Mouse (Mus musculus): ENCODE measurements at regions not wholly inside any gene's neighbourhood (a gene's known extent, or its start where the extent isn't known, plus 50 kb on each side); places are given as distances from the start of the nearest gene placed in this dataset.

DNA sequence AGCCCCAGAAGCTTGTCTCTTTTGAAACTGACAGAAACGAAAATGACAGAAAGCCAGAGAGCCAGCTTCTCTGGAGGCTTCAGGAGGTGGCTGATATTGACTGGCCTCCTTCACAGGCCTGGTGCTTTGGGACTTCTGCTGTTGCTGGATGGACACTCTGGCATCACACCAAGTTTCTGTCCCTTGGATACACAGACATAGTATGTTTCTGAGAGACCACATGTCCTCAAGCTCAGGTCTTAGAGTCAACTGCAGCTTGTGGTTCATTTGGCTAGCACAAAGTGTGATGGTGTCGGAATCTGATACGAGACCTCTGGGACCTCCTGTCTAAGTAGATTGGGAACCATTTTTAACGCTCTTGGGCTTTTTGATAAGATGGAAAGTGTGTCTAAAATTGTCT is 502.0 kb downstream of the Sqor start:
- DNase-seq, result no peak

DNA sequence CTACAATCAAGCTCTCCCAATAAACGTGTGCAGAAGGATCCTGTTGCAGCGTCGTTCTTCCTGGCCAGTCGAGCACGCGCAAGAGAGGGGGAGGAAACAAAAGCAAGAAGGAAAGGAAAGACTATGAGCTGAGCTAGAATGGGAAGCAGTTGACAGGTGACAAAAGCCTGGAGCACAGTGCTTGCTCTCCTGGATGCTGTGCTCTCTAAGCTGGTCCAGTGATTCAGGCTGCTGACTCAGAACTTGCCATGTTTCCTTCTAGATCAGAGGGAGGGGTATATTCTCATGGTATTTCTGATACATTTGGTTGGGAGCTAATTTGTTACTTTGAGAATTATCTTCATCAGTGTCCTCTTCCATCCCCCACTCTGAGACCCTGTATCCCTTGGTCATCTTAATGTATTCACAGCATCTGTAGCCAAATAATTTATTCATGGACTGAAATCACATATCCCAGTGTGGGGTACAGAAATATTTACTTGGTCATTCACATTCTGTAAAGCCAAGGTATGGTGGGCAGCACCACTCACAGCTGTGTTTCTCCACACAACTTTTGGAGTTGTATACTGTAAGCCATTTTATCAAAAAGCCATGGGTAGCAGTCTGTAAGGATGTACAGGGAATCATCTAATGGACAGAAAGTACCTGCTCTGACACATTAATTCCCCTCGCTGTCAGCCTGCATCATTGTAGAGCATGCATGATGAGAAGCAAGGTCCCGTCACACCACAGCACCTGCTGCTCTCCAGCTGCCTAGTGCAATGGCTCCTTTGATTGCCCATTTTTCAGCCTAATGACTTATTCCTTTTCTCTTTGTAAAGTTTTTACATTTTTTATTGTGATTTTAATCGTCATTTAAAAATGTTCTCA is 510.1 kb downstream of the Sqor start:
- DNase-seq, result peak; percentile 53

DNA sequence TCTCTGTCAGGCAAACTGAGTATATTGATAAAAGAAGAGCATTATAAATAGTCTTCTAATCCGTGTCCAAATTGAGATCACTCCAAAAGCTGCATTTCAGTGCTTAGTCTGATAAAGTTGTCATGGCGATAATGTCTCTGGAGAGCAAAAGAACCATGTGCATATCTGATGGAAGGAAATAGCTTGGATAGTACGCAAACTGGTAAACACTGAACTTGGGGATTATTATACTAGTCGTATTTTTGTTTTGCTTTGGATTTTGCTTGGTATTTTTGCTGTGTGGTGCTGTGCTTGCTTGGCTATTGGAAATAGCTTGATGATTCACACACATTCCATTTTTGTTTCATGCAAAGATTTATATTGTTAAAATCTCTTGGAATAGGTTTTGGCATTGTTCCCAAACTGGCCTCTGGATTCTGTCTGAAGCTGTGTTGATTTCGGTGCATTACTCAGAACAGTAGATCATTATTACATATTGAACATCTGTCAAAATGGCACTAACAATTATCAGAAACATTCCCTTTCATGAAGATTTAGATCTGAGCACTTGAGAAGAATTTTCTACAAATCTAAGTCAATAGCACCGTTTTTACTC is 510.8 kb downstream of the Sqor start:
- DNase-seq, result peak; percentile 11

DNA sequence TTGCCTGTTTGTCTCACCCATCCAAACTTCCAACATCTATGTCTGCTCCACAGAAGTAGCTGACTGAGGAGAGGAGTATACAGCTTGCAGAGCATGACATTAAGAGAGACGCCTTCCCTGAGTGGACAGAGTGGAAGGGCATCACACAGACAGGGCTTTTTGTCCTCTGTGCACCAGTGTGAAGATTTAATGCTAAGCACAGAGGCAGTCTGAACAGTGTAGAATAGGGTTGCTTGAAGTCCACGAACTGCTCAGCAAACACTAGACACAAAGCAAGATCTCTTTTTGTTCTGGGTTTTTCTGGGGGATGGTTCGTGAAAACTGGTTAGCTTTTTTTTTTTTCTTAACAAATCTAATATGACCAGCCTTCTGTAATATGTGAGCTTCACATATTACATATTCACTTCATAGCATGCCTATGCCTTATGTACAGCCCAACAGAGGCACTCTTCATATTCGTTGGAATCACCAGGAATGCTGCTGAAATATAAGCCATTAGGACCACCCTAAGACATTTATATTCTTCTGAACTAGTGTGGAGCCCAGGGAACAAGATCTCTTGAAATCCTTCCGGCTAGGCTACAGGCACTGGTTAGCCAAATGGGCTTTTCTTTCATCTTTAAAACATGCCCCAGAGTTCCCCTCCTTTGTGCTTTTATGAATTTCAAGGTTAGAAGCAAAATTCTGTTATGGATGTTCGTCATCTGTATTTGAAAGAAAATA is 546.7 kb downstream of the Sqor start:
- DNase-seq, result no peak

DNA sequence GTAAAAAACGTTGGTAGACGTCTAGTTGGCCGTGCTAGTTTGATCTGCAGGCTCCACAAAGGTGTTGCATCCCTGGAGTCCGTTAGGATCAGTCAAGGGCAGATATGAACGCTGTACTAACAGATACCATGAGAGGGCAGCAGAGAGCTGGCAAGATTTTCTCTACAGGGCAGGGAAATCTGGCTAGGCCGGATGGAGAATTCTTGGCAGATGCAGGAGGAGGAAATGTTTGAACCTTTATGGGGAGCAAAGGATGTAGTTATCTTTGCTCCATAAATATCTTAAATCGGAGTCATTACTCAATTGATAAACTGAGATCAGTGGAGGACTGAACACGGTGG is 547.2 kb downstream of the Sqor start:
- DNase-seq, result peak; percentile 81

DNA sequence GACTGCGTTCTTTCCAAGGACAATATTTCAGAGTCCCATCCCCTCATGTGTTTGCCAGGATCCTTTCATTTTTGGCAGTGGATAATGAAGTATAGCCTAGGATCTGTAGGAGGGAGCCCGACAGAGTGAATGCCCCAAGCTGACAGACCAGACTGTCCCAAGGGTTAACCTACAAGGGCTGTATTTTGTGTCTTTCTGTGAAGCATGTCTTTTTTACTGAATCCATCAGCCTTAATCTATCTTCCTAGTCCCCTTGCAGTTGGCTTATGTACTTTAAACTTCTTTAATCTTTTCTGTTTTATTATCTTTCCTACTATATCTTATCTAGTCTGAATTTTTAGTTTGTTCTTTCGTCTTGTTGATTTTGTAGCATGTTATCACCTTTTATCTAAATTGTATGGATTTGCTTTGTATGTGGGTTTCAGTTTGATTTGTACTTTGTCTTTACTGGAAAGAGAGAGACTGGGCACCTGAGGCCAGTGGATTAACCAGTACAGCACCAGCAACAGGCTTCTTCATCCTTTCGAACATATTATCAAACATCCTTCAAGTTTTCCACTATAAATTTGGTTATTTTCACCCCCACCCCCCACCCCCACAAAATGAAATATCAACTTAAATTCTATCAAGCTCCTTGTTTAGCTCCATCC is 555.5 kb downstream of the Sqor start:
- no peak for DNase-seq

DNA sequence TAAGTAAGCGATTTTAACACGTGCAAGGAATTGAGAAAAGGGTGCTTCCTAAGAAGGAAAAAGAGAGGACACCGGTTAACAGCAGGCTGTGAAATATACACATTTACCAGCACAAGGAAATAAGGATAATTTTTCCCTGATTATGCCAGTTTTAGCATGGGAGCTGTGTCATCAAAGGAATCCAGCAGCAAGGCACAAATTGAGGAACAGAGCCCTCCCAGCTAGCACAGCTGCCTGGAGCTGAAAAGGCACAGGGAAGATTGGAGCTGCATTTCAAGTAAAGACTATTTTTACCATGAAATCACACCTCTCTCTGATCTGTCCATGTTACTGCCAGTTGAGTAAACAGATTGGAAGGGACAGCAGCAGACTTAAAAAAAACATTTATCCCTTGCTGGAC is 558.7 kb downstream of the Sqor start:
- no peak for DNase-seq

DNA sequence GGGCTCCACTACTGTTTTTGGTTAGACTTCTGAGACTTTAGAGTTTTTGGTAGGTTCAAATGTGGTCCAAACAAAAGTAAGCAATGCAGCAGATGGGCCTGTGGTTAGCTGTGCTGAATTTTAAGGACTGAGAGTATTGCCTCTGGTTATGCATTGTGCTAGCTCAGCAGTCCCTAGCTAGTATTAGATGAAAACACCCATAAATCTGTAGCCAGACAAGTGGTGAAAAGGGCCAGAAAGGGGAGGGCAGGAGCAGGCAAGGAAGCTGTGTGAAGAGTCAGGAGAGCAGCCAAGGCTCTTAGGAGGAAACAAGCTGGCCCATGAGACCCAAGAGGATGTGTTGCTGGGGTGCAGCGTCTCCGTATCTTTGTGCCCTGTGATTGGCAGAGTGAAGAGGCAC is 559.9 kb downstream of the Sqor start:
- DNase-seq, result no peak

DNA sequence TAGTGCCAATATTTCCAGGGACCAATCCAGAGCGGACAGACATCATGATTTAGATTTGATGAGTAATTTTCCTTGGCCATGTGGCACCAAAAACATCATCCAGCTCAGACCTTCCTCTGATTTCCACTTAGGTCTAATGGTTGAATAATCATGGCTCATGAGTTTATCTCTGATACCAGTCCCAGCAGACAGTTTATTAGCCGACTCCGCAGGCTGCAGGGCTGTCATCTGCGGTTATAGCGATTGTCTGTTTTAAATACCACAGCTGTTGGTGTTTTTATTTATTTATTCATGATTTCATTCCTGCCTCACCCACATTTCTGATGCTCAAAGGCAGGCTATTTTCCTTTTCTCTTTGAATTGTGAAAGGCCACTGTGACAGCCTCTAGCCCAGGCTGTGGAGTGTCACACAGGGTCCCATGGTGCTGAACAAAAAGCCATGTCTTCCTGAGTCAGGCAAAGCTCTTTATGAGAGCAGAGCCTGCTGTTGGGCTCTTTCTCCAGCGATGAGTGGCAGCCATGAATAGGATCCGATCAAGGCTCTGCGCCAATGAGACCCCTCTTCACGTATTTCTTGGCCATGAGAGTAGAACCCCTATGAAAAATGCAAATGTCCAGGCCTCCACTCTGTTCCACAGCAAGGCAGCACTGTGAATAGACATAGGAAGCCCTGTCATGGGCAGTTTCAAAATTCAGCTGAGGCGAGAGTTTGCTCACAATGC is 584.7 kb downstream of the Sqor start:
- DNase-seq, result no peak

DNA sequence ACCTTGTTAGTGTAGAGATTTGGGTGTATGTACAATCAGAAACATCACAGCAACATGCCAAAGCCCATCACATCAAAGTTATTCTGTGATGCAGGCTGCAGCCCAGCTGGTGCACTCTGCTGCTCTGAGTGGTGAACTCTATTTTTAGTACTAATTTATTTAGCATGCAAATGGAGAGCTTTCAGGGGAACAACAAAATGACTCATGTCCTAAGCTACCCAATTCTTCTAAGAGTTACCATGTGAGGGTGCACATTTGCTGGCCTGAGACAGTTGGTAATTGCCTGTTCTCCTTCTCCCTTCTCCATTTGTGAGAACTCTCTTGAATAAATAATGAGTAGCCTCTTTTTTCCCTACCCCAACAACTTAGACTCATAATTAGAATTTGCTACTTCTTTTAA is 599.2 kb downstream of the Sqor start:
- DNase-seq, result peak; percentile 38

DNA sequence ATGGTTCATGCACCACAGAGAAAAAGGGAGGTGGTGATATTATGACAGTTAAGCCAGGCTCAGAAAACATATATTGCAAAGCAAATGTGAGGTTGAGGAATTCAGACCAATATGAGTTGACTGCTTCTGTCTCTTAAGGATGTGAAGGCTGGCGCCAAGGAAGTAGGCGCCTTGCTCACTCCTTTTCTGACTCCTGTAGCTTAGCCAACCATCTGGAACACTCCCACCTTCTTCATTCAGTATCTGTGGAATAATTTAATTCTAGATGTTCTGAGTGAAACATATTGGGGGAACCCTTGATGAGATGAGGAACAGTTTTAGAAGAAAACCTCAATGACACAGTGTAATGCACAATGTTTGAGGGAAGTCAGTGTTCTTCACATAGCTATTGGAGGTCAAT is 601.5 kb downstream of the Sqor start:
- no peak for DNase-seq

DNA sequence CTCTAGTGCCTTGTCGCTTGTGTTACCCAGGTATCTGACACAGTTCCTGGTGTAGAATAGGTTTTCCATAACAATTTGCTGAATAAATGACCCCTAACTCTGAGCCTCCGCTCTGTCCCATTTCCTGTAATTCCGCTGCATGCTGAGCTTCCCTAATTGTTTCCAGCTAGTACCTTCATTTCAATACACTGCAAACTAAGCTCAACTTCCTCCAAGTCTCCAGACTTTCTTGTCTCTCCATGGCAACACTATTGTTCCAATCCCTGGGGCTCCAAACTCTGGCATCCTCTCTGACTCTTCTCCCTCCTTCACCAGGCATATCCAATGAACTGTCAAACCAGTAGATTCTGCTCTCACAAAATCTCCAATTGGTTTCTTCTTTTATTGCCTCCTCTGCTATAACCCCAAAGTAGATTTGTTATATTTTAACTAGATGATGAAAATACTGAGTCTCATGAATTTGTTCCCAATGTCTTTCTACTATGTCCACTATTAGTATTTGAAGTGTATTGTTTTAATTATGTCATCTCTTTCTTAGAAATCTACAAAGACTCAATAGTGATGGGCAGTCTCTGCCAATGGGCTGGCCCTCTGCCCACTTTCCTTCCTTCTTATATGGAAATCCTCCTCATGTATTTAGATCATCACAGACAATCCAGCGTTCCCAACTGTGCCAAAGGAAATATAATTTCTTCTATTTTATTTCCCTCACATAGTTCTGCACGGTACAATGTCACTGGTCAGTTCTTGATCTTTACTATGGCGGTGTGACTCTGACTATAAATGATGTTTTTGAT is 620.8 kb downstream of the Sqor start:
- DNase-seq, result no peak

DNA sequence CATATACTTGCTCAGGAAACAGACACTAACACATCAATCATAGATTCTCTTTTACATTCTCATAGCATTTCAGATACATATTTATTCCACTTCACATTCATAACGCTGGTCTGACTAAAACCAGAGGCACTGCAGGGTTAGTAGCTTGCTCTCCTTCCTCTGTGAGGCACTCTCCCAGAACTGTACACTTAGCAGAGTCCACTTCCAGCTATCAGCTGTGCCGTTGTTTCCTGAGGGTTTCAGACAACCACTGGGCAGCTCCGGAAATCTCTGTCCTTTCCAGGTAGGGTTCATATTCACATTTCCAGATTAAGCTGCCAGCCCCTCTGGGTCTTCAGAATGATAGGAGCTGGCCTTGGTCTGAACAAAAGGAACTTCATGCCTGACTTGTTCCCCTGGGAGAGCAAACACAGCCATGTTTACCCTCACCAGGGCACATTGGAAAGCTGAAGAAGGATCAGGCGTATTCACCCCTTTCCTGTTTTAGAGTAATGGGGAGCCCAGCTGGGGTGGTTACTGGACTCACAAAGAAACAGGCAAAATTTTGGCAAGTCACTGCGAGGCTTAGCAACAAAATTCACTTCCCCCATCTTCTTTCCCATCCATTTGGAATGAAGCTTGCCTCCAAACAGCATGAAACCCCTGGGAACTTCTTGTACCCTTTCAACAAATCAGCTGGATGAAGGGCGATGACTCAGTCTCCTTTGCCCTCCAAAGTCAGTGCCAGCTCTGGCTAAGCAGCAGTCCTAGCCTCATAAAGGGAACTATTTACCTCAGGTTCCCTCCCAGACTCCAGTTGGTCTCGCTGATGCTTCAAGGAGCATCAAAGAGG is 622.0 kb downstream of the Sqor start:
- DNase-seq, result peak; percentile 2

DNA sequence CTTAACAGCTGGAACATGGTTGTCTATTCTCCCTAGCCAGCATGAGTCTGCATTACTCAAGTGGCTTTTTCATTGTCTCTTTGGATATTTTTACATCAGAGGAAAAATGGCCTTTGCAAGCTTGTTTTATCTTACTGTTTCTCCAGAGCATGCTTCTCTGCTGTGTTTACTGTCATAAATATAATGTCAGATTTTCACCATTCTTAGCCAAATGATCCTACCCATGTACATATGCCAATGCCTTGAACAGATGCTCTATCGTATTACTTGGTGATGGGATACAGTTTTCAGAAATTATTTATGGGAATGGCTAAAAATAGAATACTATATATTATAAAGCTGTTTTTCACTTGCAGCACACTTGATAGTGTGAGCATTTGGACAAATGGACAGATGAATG is 625.9 kb downstream of the Sqor start:
- no peak for DNase-seq

DNA sequence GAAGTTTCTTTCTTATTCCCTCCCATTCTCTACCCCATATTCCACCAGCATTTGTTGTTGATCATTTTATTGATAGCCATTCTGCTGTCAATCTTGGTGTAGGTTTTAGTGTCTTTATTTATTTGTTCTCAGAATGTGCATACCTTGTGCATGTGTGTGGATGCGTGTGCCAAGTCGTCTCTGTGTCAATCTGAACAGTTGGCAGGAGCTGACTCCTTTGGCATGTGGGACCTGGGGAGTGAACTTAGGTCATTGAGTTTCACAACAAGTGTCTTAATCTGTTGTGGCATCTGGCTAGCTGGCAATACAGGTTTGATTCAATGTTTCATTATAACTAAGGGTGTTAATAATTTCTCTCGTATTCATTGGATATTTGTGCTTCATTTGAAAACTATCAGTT is 629.3 kb downstream of the Sqor start:
- DNase-seq, result no peak

DNA sequence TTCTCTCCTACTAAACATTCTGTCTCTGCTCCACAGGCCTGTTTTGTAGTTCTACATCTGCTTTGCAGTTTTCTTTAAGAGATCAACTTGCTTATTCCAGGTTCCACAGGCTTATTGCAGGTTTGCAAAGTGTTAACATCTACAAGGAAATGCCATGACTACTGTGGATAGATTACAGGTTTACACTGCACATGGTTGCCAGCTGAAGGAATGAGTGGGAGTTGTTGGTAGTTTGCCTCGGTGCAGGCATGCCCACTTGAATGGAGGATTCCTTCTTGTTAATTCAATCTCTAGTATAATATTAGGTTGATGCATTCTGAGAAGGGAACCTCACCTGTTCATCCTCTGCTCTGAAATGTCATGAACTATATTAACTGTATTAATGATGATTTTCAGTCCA is 632.5 kb downstream of the Sqor start:
- DNase-seq, result no peak

DNA sequence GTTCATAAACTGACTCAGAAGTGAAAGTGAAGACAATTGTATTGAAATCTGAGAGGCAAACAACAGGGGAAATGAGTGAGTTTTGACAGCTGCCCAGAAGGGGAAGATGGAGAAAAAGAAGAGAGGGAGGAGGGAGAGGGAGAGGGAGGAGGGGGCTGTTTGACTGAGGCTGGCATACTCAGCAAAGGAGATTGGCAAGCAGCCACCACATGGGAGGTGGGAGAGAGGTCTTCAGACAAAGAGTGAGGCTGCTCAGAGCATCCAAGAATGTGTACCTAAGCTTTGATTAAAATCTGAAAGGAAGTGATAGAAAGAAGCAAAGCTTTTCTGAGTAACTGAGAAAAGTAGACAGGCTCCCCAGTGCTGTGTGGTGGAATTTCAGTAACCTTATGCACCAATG is 636.0 kb downstream of the Sqor start:
- DNase-seq, result peak; percentile 21

DNA sequence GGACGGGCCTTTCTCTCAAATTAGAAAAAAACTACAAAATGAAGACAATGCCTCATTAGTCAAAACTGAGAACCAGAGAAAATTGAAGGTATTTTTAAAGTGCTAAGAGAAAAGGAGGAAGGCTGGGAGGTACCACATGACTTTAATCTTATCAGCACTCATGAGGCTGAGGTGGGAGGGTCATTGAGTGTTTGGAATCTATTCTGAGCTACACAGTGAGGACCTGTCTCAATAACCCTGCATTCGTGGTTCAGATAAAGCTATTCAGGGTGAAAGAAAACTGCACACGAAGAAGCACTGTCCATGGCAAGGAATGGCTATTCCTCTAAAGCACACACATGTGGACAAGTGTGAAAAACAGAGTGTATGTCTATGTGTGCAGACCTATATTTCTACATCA is 644.0 kb downstream of the Sqor start:
- DNase-seq, result no peak

DNA sequence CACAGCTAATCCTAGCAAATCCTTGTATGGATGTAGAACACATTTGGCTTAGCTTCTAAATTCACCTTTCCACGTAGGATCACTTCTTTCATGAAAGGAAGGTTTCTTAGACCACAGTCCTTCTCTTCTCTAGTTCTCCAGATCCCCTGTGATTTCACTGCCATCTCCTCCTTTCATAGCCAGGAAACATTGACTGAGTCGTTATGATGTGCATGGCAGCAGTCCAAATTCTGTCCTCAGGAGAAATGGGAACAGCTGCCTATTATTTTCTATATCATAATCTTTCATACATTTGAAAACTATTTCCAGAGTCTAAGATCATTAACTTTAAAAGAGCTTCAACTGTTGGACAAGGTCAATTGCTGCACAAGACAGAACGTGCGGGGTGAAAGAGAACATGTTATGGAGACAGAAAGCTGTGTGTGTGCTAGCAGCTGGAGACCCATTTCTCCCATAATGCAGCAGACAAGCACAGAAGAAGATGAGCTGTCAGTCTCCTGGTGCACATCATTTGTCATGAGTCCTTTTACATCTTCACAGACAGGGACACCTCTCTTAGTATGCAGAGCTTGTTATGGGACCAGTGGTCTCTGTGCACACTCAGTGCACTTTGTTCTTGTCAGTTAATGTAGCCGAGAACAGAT is 631.6 kb upstream of the Sema6d start:
- peak; percentile 61 for DNase-seq

DNA sequence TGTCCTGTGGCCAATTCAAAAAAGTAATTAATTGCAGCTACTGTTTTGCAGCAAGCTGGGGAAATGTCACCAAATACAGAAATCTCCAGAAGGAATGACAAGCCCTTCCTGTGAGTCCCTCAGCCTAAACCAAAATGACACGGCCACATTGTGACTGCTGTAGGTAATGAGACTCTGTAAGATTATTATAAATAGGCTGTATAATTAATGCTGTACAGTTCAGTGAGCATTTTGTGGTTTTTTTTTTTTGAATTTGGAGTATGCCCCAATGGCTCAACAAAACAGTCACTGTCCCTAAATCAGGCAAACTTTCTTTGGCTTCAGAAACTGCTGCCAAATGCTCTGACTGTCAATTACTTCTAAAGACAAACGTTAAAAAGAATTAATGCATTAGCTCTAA is 615.9 kb upstream of the Sema6d start:
- peak; percentile 87 for DNase-seq

DNA sequence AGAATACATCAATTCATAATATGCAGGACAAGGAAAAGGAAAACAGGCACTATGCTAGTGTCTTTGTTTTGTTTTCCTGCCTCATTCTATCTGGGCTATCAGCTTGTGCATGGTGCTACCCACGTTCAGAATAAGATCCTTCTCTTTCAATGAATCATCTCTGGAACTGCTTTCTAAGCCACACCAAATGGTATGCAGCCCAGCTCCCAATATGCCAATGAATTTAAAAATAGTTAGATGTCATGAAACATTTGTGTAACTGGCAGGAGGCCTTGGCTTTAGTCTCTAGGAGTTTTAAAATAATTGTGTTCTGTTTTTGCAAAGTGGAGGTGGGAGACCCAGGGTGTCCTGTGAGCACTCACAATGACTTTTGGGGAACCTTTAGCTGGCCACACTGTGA is 603.1 kb upstream of the Sema6d start:
- DNase-seq, result no peak

Data from retina, postnatal 1 day (tissue).